Mouse (Mus musculus) intestine, embryonic 14.5 days (tissue): ENCODE data around the gene Prkcb. TPM values are rescaled to one million over a fixed set of nuclear protein-coding genes. Genes with fewer than 3 reads are reported as not detected.

Experiments used
- ATAC-seq: fragments of 200-750 bp; cut with Nextera tagmentation; replicated peaks from 2 replicates; pipeline ENCODE4 v1.8.0; 2017; ENCODE audit warnings: low read depth, moderate number of reproducible peaks, moderate TSS enrichment, moderate library complexity; ENCODE audit not compliant: low FRiP score, low TSS enrichment
- DNase-seq: peaks from one replicate; pipeline ENCODE4 v3.0.0-alpha.2; 2018; ENCODE audit warnings: low spot score
- H3K27ac ChIP-seq: fragments of 300-500 bp; sonication (generic); 2 replicates; pipeline ENCODE4 v1.5.1; 2014; ENCODE audit warnings: low read depth, mild to moderate bottlenecking, control low read depth
- H3K27me3 ChIP-seq: fragments of 300-500 bp; sonication (generic); replicated peaks from 2 replicates; pipeline ENCODE4 v1.6.1; 2014; ENCODE audit warnings: low read length, control low read depth; ENCODE audit not compliant: control insufficient read depth, insufficient read depth
- H3K36me3 ChIP-seq: fragments of 300-500 bp; sonication (generic); 2 replicates; pipeline ENCODE4 v1.6.1; 2014; ENCODE audit warnings: low read length, control low read depth; ENCODE audit not compliant: control insufficient read depth, insufficient read depth
- H3K4me1 ChIP-seq: fragments of 300-500 bp; sonication (generic); replicated peaks from 2 replicates; pipeline ENCODE4 v1.6.1; 2014; ENCODE audit warnings: low read length, control low read depth, mixed read lengths; ENCODE audit not compliant: control insufficient read depth, insufficient read depth
- H3K4me2 ChIP-seq: fragments of 300-500 bp; sonication (generic); 2 replicates; pipeline ENCODE4 v1.6.1; 2014; ENCODE audit warnings: low read length
- H3K4me3 ChIP-seq: fragments of 300-500 bp; sonication (generic); 2 replicates; pipeline ENCODE4 v1.5.1; 2014; ENCODE audit warnings: low read depth, low read length, control low read depth, mixed read lengths
- H3K9ac ChIP-seq: fragments of 300-500 bp; sonication (generic); 2 replicates; pipeline ENCODE4 v1.6.1; 2014; ENCODE audit warnings: mild to moderate bottlenecking, low read length
- H3K9me3 ChIP-seq: fragments of 300-500 bp; sonication (generic); 2 replicates; pipeline ENCODE4 v1.6.1; 2016; ENCODE audit warnings: low read length, control low read depth; ENCODE audit not compliant: control insufficient read depth
- WGBS: fragments of 180-500 bp; shearing (Covaris S2); extraction: QIAGEN DNeasy Blood & Tissue Kit; methylation state at CpG from one replicate; pipeline ENCODE4 v1.1.7; 2014; 5-methylcytosine and 5-hydroxymethylcytosine counted together
- polyA plus RNA-seq: library from polyadenylated mRNA; unstranded; fragments of >200 nt; fragmentation: Nextera tagmentation; extraction: Ambion mirVana; gene quantifications from 2 replicates; pipeline ENCODE4 v1.2.1, GENCODE M21; 2014

Prkcb gene
- polyA plus RNA-seq, 1 experiment from 2014 or later: 19.0 TPM

DNA sequence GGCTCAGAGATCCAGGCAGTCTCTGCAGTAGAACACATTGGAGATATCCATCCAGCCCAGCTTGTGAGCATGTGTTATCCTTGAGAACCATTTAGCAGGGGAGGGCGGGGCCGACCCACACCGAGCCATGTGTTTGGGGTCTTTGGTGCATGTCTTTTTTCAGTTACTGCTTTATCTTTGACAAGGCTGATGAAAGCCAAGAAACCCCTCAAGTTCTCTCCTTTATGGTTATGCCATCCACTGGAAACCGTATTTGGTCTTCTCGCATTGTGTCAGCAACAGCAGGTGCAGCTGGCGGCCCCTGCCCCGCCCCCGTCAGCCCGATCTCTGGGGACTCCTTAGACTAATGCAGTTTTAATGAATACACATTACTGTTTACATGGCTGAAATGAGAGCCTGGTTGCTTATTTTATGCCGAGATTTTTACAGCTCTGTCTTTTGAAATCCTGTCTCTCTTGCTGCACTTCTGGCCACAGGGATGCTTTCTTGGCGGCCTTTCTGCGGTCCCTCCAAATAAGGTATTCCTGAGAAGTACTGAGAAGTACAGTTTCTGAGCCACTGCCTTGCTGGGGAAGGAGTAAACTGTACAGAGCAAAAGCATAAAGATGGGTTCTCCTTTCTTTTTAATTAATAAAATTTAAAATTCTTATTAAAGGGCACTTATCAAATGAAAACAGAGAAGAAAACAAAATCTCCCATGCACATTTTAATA lies 64.2 kb downstream of the Prkcb start:
- 60% methylated on average over 12 of the region's 12 CpGs for WGBS
- Histone ChIP-seq H3K9ac (no peak overlapping the region), H3K27ac (0 out of 2 replicates have a peak overlapping the region, but pooled peaks have one; percentile 38), H3K4me2 (no peak overlapping the region), H3K27me3 (no peaks in the 10 kb centered on the region), H3K4me3 (no peak overlapping the region), H3K36me3 (no peaks in the 10 kb centered on the region), H3K4me1 (no peaks in the 10 kb centered on the region), H3K9me3 (no peaks in the 10 kb centered on the region)
- DNase-seq: no peak
- peak; percentile 47 for ATAC-seq

DNA sequence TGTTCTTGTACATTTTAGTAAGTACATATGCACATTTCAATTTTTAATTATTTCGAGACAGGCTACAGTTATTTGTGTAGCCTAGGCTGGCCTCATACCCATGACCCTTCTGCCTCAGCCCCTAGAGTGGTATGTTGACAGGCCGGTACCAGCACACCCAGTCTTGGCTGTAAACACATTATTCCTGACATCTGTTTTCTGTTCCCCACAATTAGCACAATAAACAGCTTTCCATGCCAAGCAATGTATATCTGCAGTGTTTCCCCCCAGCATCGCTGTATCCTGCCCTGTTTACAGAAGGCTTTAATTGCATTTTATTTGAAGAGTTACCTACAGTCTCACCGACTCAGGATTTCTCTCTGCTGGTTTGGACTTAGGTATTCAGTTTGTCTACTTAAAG lies 64.8 kb downstream of the Prkcb start:
- Histone ChIP-seq H3K4me3 (no peak overlapping the region), H3K9ac (no peak overlapping the region), H3K9me3 (no peaks in the 10 kb centered on the region), H3K36me3 (no peaks in the 10 kb centered on the region), H3K27me3 (no peaks in the 10 kb centered on the region), H3K4me1 (no peaks in the 10 kb centered on the region), H3K4me2 (no peak overlapping the region), H3K27ac (no peak overlapping the region)
- no peak for DNase-seq
- WGBS: 58% methylated on average over 4 of the region's 4 CpGs
- no peak for ATAC-seq

DNA sequence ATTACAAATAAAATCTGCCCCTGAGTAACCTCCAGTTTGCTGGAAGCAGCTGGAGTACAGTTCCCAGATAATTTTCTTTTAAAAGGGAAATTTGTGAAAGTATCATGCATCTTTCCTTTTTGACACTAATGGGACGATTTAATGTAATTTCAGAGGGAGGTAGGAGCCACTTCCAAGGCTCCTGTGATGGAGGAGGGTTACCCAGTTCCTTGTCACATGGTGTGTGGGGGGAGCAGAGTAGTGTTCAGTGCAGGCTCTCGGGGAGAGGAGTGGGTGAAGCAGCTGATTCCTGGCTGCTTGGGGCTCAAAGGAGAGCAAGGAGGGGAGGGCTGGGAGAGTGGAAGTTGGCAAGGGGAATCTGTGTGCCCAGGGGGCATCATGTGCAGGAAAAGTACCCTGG lies 68.4 kb downstream of the Prkcb start:
- WGBS: 40% methylated on average over 2 of the region's 2 CpGs
- H3K27me3 ChIP-seq: no peaks in the 10 kb centered on the region

DNA sequence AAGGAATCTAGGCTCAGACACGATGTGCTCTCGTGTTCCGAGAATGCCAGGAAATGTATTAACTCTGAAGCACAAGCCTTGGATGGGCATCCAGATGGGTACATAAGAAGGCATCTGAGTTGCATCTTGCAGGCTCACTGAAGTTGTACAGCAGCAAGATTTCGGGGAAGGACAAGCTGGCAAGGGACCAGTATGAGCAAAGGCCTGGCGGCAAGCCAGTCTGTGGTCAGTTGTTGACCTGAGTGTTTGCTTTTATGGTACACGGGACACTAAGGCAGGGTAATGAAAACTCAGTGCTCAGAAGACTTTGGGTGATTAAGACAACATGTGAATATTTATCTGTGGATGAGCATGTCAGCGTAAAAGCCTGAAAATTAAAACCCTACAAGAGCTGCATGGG lies 69.3 kb downstream of the Prkcb start:
- H3K4me1 ChIP-seq: no peaks in the 10 kb centered on the region
- H3K4me3 ChIP-seq: no peak overlapping the region
- no peak overlapping the region for H3K9ac ChIP-seq
- WGBS: 81% methylated on average over 7 of the region's 7 CpGs
- H3K4me2 ChIP-seq: no peak overlapping the region
- 0 out of 2 replicates have a peak, but pooled peaks cover 4% of the 10 kb centered on the region for H3K9me3 ChIP-seq
- no peaks in the 10 kb centered on the region for H3K27me3 ChIP-seq
- no peaks in the 10 kb centered on the region for H3K36me3 ChIP-seq
- no peak overlapping the region for H3K27ac ChIP-seq
- no peak for DNase-seq
- ATAC-seq: no peak

More for the DNA sequence above, 68.4 kb downstream of the Prkcb start:
- H3K4me1 ChIP-seq: no peaks in the 10 kb centered on the region
- no peaks in the 10 kb centered on the region for H3K36me3 ChIP-seq
- H3K9ac ChIP-seq: no peak overlapping the region
- no peak for DNase-seq
- H3K27ac ChIP-seq: no peak overlapping the region
- H3K9me3 ChIP-seq: 0 out of 2 replicates have a peak, but pooled peaks cover 4% of the 10 kb centered on the region
- H3K4me2 ChIP-seq: no peak overlapping the region
- no peak overlapping the region for H3K4me3 ChIP-seq
- no peak for ATAC-seq

DNA sequence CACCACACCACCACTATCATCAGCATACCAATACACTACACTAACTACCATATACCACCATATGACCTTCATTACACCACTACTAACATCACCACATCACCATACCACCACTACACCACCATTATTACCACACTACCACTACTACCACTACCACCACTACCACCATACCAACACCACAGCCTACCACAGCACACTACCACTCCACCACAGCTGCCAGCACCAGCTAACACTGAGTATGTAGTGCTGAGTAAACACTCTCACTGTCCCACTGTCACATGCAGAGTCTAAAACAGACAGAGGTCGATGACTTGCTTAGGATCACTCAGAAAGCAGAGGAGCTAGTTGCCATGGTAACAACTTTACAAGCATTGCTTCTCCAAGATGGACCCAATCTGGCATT lies 78.1 kb downstream of the Prkcb start:
- Histone ChIP-seq H3K36me3 (no peaks in the 10 kb centered on the region), H3K27ac (no peak overlapping the region), H3K4me3 (no peak overlapping the region), H3K9me3 (no peaks in the 10 kb centered on the region), H3K9ac (no peak overlapping the region), H3K4me1 (no peaks in the 10 kb centered on the region), H3K4me2 (no peak overlapping the region), H3K27me3 (no peaks in the 10 kb centered on the region)
- no peak for DNase-seq
- ATAC-seq: no peak
- 63% methylated on average over 1 of the region's 1 CpGs for WGBS

DNA sequence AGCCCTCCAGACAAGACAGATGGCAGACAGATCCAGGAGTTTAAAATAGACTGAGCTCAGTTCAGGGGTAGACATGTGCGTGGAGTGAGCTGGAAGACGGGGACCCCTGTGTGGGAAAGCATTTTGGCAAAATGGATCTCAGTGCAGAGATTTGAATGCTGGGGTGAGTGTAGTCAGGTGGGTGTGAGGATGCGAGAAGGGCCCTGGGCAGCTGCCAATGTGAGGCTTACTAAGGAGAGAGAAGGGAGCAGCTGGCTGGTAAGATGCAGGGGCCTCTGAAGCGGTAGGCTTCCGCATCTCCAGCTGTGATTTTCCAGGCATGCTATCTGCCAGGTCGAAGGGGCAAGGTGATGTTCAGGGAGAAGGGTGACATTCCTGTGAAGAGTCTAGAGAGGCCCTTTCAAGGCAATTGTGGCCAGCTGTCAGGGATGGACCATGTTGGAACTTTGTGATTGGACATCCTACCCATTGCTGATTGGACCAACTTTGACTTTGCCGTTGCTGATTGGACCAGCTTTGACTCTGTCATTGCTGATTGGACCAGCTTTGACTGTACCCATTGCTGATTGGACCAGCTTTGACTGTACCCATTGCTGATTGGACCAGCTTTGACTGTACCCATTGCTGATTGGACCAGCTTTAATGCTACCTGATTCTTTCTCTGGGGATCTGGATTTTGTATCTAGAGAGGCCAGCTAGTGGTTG lies 78.9 kb downstream of the Prkcb start:
- Histone ChIP-seq H3K4me3 (no peak overlapping the region), H3K4me2 (no peak overlapping the region), H3K4me1 (no peaks in the 10 kb centered on the region), H3K9me3 (no peaks in the 10 kb centered on the region), H3K36me3 (no peaks in the 10 kb centered on the region), H3K27ac (no peak overlapping the region), H3K9ac (no peak overlapping the region), H3K27me3 (no peaks in the 10 kb centered on the region)
- WGBS: 88% methylated on average over 7 of the region's 7 CpGs
- no peak for ATAC-seq
- DNase-seq: no peak

DNA sequence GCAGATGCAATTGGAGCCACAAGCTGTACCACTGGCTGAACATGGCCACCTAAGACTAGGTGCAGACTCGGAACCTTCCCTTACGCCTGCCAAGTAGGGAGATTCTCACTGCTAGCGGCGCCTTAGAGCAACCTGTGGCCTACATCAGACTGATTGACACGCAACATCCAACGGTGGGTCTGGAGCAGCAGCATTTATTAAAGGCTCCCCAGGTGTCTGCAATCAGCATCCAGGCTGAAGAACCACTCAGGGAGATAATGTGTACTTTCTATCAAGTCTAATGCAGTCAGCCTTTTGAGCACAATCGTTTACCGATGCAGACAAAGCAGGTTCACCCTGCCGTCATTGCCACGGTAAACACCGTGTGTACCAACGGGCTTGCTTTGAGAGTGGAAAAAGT lies 81.9 kb downstream of the Prkcb start:
- Histone ChIP-seq H3K27ac (no peak overlapping the region), H3K4me3 (no peak overlapping the region), H3K9ac (no peak overlapping the region), H3K9me3 (no peaks in the 10 kb centered on the region), H3K27me3 (no peaks in the 10 kb centered on the region), H3K4me1 (no peaks in the 10 kb centered on the region), H3K4me2 (no peak overlapping the region), H3K36me3 (no peaks in the 10 kb centered on the region)
- ATAC-seq (no peak), DNase-seq (no peak)
- WGBS: 91% methylated on average over 12 of the region's 12 CpGs

DNA sequence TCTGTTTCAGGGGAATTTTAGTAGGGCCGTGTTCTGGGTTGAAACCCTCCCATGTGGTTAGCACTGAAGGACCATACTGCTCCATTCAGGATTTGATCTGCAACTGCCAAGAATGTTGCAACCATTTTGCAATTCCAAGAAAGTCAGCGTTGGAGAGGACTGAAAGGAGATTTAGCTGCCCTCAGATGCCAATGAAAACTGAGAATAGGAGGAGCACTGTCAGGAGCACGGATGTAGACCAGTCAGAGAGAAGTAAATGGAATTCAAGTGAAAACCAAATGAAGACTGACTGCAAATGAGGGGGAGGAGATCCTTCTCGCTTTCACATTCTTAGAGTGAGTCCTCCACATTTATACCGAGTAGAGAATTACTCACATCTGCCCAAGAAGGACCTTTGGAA lies 83.4 kb downstream of the Prkcb start:
- 70% methylated on average over 5 of the region's 5 CpGs for WGBS
- no peak overlapping the region for H3K4me2 ChIP-seq
- no peak overlapping the region for H3K9ac ChIP-seq
- no peaks in the 10 kb centered on the region for H3K4me1 ChIP-seq
- H3K9me3 ChIP-seq: no peaks in the 10 kb centered on the region
- H3K4me3 ChIP-seq: no peak overlapping the region
- H3K36me3 ChIP-seq: no peaks in the 10 kb centered on the region
- H3K27me3 ChIP-seq: no peaks in the 10 kb centered on the region
- no peak overlapping the region for H3K27ac ChIP-seq
- ATAC-seq (no peak), DNase-seq (no peak)

DNA sequence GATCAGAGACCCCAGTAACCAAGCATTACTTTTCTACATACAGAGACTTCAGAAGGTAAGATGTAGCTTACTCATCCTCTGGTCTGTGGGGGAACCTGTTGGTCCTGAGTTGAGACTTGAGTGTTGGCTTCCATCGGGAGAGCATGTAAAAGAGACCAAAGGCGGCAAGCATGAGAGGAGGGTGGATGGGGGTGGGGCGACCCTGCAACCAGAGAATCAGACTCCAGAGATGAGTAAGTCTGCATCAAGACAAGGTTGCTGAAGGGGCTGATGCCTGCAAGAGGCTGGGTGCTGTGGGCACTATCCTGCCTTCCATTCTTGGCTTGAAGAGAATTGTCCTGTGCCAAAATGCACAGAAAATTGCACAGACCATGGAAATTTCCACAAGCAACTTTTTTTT lies 83.8 kb downstream of the Prkcb start:
- Histone ChIP-seq H3K4me1 (no peaks in the 10 kb centered on the region), H3K27ac (no peak overlapping the region), H3K4me3 (no peak overlapping the region), H3K9ac (no peak overlapping the region), H3K36me3 (no peaks in the 10 kb centered on the region), H3K4me2 (no peak overlapping the region), H3K27me3 (no peaks in the 10 kb centered on the region), H3K9me3 (no peaks in the 10 kb centered on the region)
- WGBS: 67% methylated on average over 3 of the region's 3 CpGs
- DNase-seq: no peak
- no peak for ATAC-seq
